Mouse (Mus musculus) embryonic facial prominence, embryonic 15.5 days (tissue): ENCODE measurements around the gene Mrgprd. TPM values are rescaled to one million over a fixed set of nuclear protein-coding genes. Genes with fewer than 3 reads are reported as not detected.

Source experiments
- ATAC-seq: fragments of 200-750 bp; cut with Nextera tagmentation; 2 replicates; pipeline ENCODE4 v1.8.0; 2017; ENCODE audit warnings: low read depth, moderate TSS enrichment; ENCODE audit not compliant: insufficient number of reproducible peaks, low FRiP score, low TSS enrichment
- H3K27ac ChIP-seq: fragments of 300-500 bp; sonication (generic); replicated peaks from 2 replicates; pipeline ENCODE4 v1.5.1; 2015; ENCODE audit warnings: mild to moderate bottlenecking, inconsistent platforms
- H3K27me3 ChIP-seq: fragments of 300-500 bp; sonication (generic); 2 replicates; pipeline ENCODE4 v1.6.1; 2015; ENCODE audit warnings: inconsistent platforms
- H3K36me3 ChIP-seq: fragments of 300-500 bp; sonication (generic); 2 replicates; pipeline ENCODE4 v1.6.1; 2015; ENCODE audit warnings: mild to moderate bottlenecking, inconsistent platforms
- H3K4me1 ChIP-seq: fragments of 300-500 bp; sonication (generic); 2 replicates; pipeline ENCODE4 v1.6.1; 2015; ENCODE audit warnings: inconsistent platforms
- H3K4me2 ChIP-seq: fragments of 300-500 bp; sonication (generic); replicated peaks from 2 replicates; pipeline ENCODE4 v1.6.1; 2015; ENCODE audit warnings: mild to moderate bottlenecking, inconsistent platforms
- H3K4me3 ChIP-seq: fragments of 300-500 bp; sonication (generic); replicated peaks from 2 replicates; pipeline ENCODE4 v1.5.1; 2015; ENCODE audit warnings: mild to moderate bottlenecking, inconsistent platforms
- H3K9ac ChIP-seq: fragments of 300-500 bp; sonication (generic); 2 replicates; pipeline ENCODE4 v1.6.1; 2015; ENCODE audit warnings: inconsistent platforms
- H3K9me3 ChIP-seq: fragments of 300-500 bp; sonication (generic); replicated peaks from 2 replicates; pipeline ENCODE4 v1.6.1; 2016; ENCODE audit warnings: inconsistent platforms
- WGBS: fragments of 180-500 bp; shearing (Covaris S2); methylation state at CpG from one replicate; pipeline ENCODE4 v1.1.7; 2015; 5-methylcytosine and 5-hydroxymethylcytosine counted together
- polyA plus RNA-seq: library from polyadenylated mRNA; unstranded; fragments of >200 nt; fragmentation: Nextera tagmentation; extraction: Ambion mirVana; gene quantifications from 2 replicates; pipeline ENCODE4 v1.2.1, GENCODE M21; 2015

Gene Mrgprd
- polyA plus RNA-seq, 1 experiment from 2014 or later, result not detected

GRCm38 (mm10) chr7:145330641-145331040 is 16.0 kb downstream of the Mrgprd start:
- H3K4me3 ChIP-seq, result no peak overlapping the region
- no peaks in the 10 kb centered on the region for H3K36me3 ChIP-seq
- 51% methylated on average over 2 of the region's 2 CpGs for WGBS
- H3K27me3 ChIP-seq, result no peaks in the 10 kb centered on the region
- H3K9me3 ChIP-seq, result no peaks in the 10 kb centered on the region
- peak overlapping the region; percentile 82 for H3K27ac ChIP-seq
- no peak overlapping the region for H3K9ac ChIP-seq
- H3K4me2 ChIP-seq, result no peak overlapping the region
- ATAC-seq, result no peak
- peaks cover 46% of the 10 kb centered on the region for H3K4me1 ChIP-seq

- Histone ChIP-seq H3K27ac (peak overlapping the region; percentile 51), H3K9ac (no peak overlapping the region), H3K4me2 (no peak overlapping the region), H3K9me3 (no peaks in the 10 kb centered on the region), H3K27me3 (no peaks in the 10 kb centered on the region), H3K36me3 (no peaks in the 10 kb centered on the region), H3K4me1 (peaks cover 46% of the 10 kb centered on the region), H3K4me3 (no peak overlapping the region)
- peak; percentile 47 for ATAC-seq
- WGBS, result 18% methylated on average over 1 of the region's 1 CpGs
These were observed 17.9 kb downstream of the Mrgprd start for GRCm38 (mm10) chr7:145332376-145333041.

- ATAC-seq, result no peak
- H3K9ac ChIP-seq, result no peak overlapping the region
- no peaks in the 10 kb centered on the region for H3K27me3 ChIP-seq
- peaks cover 46% of the 10 kb centered on the region for H3K4me1 ChIP-seq
- no peaks in the 10 kb centered on the region for H3K9me3 ChIP-seq
- 74% methylated on average over 6 of the region's 6 CpGs for WGBS
- no peaks in the 10 kb centered on the region for H3K36me3 ChIP-seq
- peak overlapping the region; percentile 78 for H3K27ac ChIP-seq
- H3K4me3 ChIP-seq, result no peak overlapping the region
- no peak overlapping the region for H3K4me2 ChIP-seq
These were observed 19.3 kb downstream of the Mrgprd start for GRCm38 (mm10) chr7:145333936-145334335.

GRCm38 (mm10) chr7:145334428-145335027 is 19.9 kb downstream of the Mrgprd start:
- no peaks in the 10 kb centered on the region for H3K36me3 ChIP-seq
- H3K4me1 ChIP-seq, result peaks cover 43% of the 10 kb centered on the region
- H3K4me2 ChIP-seq, result no peak overlapping the region
- 25% methylated on average over 4 of the region's 4 CpGs for WGBS
- no peak for ATAC-seq
- H3K9ac ChIP-seq, result no peak overlapping the region
- no peaks in the 10 kb centered on the region for H3K9me3 ChIP-seq
- no peak overlapping the region for H3K4me3 ChIP-seq
- peak overlapping the region; percentile 34; the same call in 1 of the 2 replicates for H3K27ac ChIP-seq
- H3K27me3 ChIP-seq, result no peaks in the 10 kb centered on the region

DNA sequence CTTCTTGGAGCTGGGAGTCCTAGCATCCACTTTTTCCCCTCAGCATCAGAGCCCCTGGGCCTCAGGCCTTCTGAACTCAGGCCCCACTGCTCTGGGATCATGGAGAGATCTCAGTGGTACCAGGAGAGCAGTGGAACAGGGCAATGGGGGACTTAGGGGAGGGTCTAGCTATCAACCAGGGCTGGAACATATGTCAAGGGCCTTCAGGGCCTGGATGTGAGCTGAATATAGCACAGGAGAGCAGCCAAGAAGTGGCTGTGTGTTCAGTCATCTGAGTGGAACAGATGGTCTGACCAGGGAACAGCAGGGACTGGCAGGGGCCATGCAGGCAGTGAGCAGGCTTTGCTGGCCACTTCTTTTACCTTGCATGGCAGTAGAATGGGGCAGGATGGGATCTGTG is 20.6 kb downstream of the Mrgprd start:
- H3K27ac ChIP-seq, result peak overlapping the region; percentile 51; the same call in 1 of the 2 replicates
- H3K4me3 ChIP-seq, result no peak overlapping the region
- H3K27me3 ChIP-seq, result no peaks in the 10 kb centered on the region
- ATAC-seq, result no peak
- no peaks in the 10 kb centered on the region for H3K36me3 ChIP-seq
- H3K9me3 ChIP-seq, result no peaks in the 10 kb centered on the region
- no peak overlapping the region for H3K4me2 ChIP-seq
- peaks cover 38% of the 10 kb centered on the region for H3K4me1 ChIP-seq
- no peak overlapping the region for H3K9ac ChIP-seq

DNA sequence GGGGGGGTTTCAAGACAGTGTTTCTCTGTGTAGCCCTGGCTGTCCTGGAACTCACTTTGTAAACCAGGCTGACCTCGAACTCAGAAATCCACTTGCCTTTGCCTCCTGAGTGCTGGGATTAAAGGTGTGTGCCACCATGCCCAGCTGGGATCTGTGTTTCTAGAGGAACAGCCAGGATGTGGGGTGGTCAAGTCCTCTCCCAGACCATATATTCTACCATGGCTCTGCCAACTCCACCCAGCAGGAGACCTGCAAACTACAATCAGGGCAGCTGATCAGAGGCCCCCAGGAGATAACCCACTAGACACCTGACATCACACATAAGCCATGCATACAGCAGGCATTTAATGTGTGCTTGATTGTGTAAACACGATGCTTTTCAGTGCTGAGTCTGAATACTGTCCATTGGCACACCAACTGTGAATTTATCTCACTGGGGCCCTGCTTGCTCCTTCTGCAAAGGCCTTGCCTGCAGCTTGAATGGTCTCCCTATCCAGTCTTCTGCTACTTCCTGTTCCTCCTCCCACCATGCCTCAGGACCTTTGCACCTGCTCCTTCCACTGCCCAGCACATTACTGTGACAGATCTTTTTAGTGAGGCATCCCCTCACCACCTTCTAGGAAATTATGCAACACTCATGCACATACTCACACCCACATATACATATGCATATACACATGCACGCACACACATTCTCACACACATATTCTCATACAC is 21.1 kb downstream of the Mrgprd start:
- Histone ChIP-seq H3K4me1 (peaks cover 35% of the 10 kb centered on the region), H3K9ac (no peak overlapping the region), H3K27me3 (no peaks in the 10 kb centered on the region), H3K36me3 (no peaks in the 10 kb centered on the region), H3K9me3 (no peaks in the 10 kb centered on the region), H3K4me3 (no peak overlapping the region), H3K27ac (no peak overlapping the region), H3K4me2 (no peak overlapping the region)
- 87% methylated on average over 3 of the region's 3 CpGs for WGBS
- ATAC-seq, result no peak

- H3K9me3 ChIP-seq, result no peaks in the 10 kb centered on the region
- no peak overlapping the region for H3K27ac ChIP-seq
- H3K36me3 ChIP-seq, result no peaks in the 10 kb centered on the region
- peaks cover 23% of the 10 kb centered on the region for H3K4me1 ChIP-seq
- H3K4me3 ChIP-seq, result no peak overlapping the region
- no peak overlapping the region for H3K9ac ChIP-seq
- no peaks in the 10 kb centered on the region for H3K27me3 ChIP-seq
- ATAC-seq, result no peak
- no peak overlapping the region for H3K4me2 ChIP-seq
- WGBS, result 71% methylated on average over 2 of the region's 2 CpGs
These were observed 23.3 kb downstream of the Mrgprd start for GRCm38 (mm10) chr7:145337889-145338288.

DNA sequence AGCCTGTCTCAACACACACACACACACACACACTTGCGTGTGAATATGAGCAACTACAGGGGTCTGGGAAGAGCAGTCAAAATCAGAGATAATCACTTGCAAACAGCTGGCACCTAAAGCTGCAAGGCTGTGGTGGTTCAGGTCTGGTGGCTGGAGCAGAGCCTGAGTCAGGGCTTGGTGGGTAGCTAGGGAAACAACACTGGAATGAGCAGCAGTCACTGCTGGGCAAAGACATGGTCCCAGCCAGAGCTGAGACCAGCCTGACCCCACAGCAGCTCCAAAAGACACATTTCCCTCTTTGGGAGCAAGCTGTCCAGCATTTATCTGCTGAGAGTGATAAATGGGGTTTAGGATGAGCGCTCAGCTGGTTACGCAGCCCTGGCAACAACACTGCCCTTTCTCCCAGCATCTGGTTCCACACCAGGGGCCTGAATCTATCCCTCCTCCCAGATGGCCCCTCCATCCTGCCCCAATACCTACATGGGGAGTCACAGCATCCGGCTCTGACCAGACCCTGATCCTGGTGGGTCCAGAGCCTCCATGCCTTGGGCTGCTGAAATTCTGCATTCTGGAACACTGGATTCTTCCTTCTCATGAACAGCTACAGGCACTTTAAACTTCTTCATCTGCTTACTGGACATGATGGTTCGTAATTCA is 25.7 kb downstream of the Mrgprd start:
- WGBS, result 83% methylated on average over 5 of the region's 5 CpGs
- no peaks in the 10 kb centered on the region for H3K27me3 ChIP-seq
- no peak overlapping the region for H3K9ac ChIP-seq
- no peaks in the 10 kb centered on the region for H3K4me1 ChIP-seq
- no peak for ATAC-seq
- no peak overlapping the region for H3K4me2 ChIP-seq
- no peaks in the 10 kb centered on the region for H3K9me3 ChIP-seq
- H3K27ac ChIP-seq, result no peak overlapping the region; the same call in 1 of the 2 replicates
- no peaks in the 10 kb centered on the region for H3K36me3 ChIP-seq
- H3K4me3 ChIP-seq, result no peak overlapping the region

Other genes with a start within 250 kb of the Mrgprd start
- 0.19 TPM in 1 of 2 replicates, not detected in the other for gene 1810010D01Rik, start 106.7 kb upstream of the Mrgprd start, polyA plus RNA-seq
- gene Tpcn2, start 30.8 kb upstream of the Mrgprd start, polyA plus RNA-seq, result 12.2 and 12.3 TPM in 2 replicates
- gene Mrgprf, start 14.0 kb upstream of the Mrgprd start, polyA plus RNA-seq, result 8.1 and 10.1 TPM in 2 replicates